Mouse (Mus musculus): Measurements from ENCODE around the gene Arl2bp. TPM values are rescaled to one million over a fixed set of nuclear protein-coding genes. Genes with fewer than 3 reads are reported as not detected.

Arl2bp gene
- 36.2 and 49.0 TPM in 2 replicates for polyA plus RNA-seq (2012)

GRCm38 (mm10) chr8:94666456-94667308 is at the start of gene Arl2bp:
TSS of gene Arl2bp (plus strand) at chr8:94666600.

GRCm38 (mm10) chr8:94695994-94696384 is 29.6 kb downstream of the Arl2bp start, which contains the start of gene Pllp:
TSS of gene Pllp (minus strand) at chr8:94696278.

Other genes with a start within 250 kb of the Arl2bp start
- gene Nlrc5, start 232.2 kb upstream of the Arl2bp start, polyA plus RNA-seq (2012) = 29.1 and 29.8 TPM in 2 replicates
- gene Cpne2, start 133.6 kb upstream of the Arl2bp start, polyA plus RNA-seq (2012) = 105 and 139 TPM in 2 replicates
- 3.8 and 4.1 TPM in 2 replicates for gene Rspry1, start 64.7 kb upstream of the Arl2bp start, polyA plus RNA-seq (2012)
- 43.9 and 62.5 TPM in 2 replicates for gene Fam192a, start 64.6 kb upstream of the Arl2bp start, polyA plus RNA-seq (2012)
- not detected in 2 replicates for gene Pllp, start 29.7 kb downstream of the Arl2bp start, polyA plus RNA-seq (2012)
- gene Ccl22, start 79.0 kb downstream of the Arl2bp start, polyA plus RNA-seq (2012) = 0.16 and 0.21 TPM in 2 replicates
- 3.4 and 5.8 TPM in 2 replicates for gene Cx3cl1, start 105.4 kb downstream of the Arl2bp start, polyA plus RNA-seq (2012)
- gene Ccl17, start 143.9 kb downstream of the Arl2bp start, polyA plus RNA-seq (2012) = 0.87 TPM in 1 of 2 replicates, not detected in the other
- gene Coq9, start 171.7 kb downstream of the Arl2bp start, polyA plus RNA-seq (2012) = 84.2 and 97.3 TPM in 2 replicates
- 273 and 285 TPM in 2 replicates for gene Ciapin1, start 171.8 kb downstream of the Arl2bp start, polyA plus RNA-seq (2012)
- gene Polr2c, start 190.8 kb downstream of the Arl2bp start, polyA plus RNA-seq (2012) = 25.1 and 31.9 TPM in 2 replicates
- 1.3 and 2.1 TPM in 2 replicates for gene Dok4, start 209.7 kb downstream of the Arl2bp start, polyA plus RNA-seq (2012)

All from megakaryocyte-erythroid progenitor cell, adult 5 weeks (primary cell).